Mouse (Mus musculus): ENCODE results near the gene Tex2. TPM values are rescaled to one million over a fixed set of nuclear protein-coding genes. Genes with fewer than 3 reads are reported as not detected.

Tex2 gene
- polyA plus RNA-seq, 1 experiment from 2014 or later = 9.3 TPM

DNA sequence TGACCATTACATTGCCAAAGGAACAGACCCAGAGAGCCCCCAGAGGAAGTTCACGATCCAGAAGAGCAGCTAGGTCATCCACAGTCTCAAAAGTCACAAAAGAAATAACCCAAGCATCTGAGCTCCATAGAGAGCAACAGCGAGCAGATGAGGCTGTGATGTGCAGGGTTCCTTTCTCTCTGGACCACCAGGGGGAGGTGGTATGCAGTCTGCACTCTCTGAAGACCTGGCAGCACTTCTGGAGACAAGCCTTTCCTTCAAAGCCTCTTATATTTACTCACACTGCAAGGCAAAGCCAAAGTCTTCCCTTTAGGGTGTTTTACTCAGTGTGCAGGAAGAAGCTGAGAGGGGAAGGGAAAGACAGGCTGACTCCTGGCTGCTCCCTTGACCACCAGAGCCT is 100.1 kb downstream of the Tex2 start:
- no peaks in the 10 kb centered on the region for H3K27me3 ChIP-seq
- H3K36me3 ChIP-seq = peaks cover 35% of the 10 kb centered on the region
- H3K27ac ChIP-seq = no peak overlapping the region
- H3K4me3 ChIP-seq (replicated peaks) = no peak overlapping the region
- H3K9ac ChIP-seq = no peak overlapping the region
- H3K4me2 ChIP-seq = no peak overlapping the region
- 41% methylated on average over 2 of the region's 2 CpGs for WGBS
- H3K4me1 ChIP-seq = peaks cover 19% of the 10 kb centered on the region
- no peaks in the 10 kb centered on the region for H3K9me3 ChIP-seq (replicated peaks)
- no peak for ATAC-seq (replicated peaks; ENCODE audit: low FRiP score)

GRCm38 (mm10) chr11:106512006-106512390 is 101.2 kb downstream of the Tex2 start:
- Histone ChIP-seq H3K4me1 (peaks cover 18% of the 10 kb centered on the region), H3K27me3 (no peaks in the 10 kb centered on the region), H3K9ac (no peak overlapping the region), H3K27ac (no peak overlapping the region), H3K4me2 (no peak overlapping the region), H3K36me3 (peaks cover 35% of the 10 kb centered on the region), H3K9me3 (replicated peaks) (no peaks in the 10 kb centered on the region), H3K4me3 (replicated peaks) (no peak overlapping the region)
- 87% methylated on average over 7 of the region's 7 CpGs for WGBS
- ATAC-seq (replicated peaks; ENCODE audit: low FRiP score) = no peak

DNA sequence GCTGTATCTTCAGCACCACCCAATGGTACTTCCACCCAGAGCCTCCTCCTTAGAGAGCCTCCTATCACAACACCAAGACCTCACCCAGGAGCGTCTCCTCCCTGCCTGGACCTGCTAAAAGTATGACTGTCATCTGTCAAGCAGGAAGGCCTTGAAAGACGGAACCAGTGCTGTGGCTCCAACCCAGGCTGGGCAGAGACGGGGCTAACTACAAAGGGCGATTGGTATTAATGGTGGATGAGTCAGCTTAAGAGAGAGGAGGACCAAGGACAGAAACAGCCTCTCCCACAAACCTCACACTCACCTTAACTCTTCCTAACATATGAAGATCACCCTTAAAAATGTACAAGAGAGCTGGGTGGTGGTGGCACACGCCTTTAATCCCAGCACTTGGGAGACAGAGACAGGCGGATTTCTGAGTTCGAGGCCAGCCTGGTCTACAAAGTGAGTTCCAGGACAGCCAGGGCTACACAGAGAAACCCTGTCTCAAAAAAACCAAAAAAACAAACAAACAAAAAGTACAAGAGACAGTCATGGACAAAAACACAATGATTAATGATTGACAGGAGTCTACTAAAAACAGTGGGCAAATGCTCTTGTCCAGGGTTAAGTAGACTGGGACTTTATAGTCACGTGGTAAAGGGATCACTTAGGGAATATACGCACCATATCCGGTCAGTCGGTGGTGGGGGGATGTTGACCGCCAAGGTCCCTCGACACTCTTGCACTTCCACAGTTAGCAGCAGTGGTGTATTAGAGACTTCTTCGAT is 101.8 kb downstream of the Tex2 start:
- H3K9ac ChIP-seq = no peak overlapping the region
- peaks cover 18% of the 10 kb centered on the region for H3K4me1 ChIP-seq
- H3K9me3 ChIP-seq (replicated peaks) = no peaks in the 10 kb centered on the region
- H3K27ac ChIP-seq = no peak overlapping the region
- no peaks in the 10 kb centered on the region for H3K27me3 ChIP-seq
- WGBS = 87% methylated on average over 14 of the region's 14 CpGs
- no peak for ATAC-seq (replicated peaks; ENCODE audit: low FRiP score)
- no peak overlapping the region for H3K4me3 ChIP-seq (replicated peaks)
- peaks cover 40% of the 10 kb centered on the region for H3K36me3 ChIP-seq
- no peak overlapping the region for H3K4me2 ChIP-seq

DNA sequence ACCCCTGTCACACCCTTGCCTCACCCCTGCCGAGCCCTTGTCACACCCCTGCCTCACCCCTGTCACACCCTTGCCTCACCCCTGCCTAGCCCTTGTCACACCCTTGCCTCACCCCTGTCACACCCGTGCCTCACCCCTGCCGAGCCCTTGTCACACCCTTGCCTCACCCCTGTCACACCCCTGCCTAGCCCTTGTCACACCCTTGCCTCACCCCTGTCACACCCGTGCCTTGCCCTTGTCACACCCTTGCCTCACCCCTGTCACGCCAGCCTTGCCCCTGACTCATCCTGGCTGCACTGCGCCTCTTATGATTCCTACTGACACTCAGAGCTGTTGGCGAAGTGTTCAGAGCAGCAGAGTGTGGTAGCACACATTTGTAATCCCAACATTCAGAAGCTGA is 105.6 kb downstream of the Tex2 start:
- no peak overlapping the region for H3K27ac ChIP-seq
- H3K9ac ChIP-seq = no peak overlapping the region
- H3K4me2 ChIP-seq = no peak overlapping the region
- H3K9me3 ChIP-seq (replicated peaks) = no peaks in the 10 kb centered on the region
- 0 out of 2 replicates have a peak, but pooled peaks cover 2% of the 10 kb centered on the region for H3K4me1 ChIP-seq
- ATAC-seq (replicated peaks; ENCODE audit: low FRiP score) = no peak
- WGBS = 86% methylated on average over 7 of the region's 7 CpGs
- H3K4me3 ChIP-seq (replicated peaks) = no peak overlapping the region
- no peaks in the 10 kb centered on the region for H3K27me3 ChIP-seq
- peaks cover 43% of the 10 kb centered on the region for H3K36me3 ChIP-seq

GRCm38 (mm10) chr11:106506211-106506610 is 107.0 kb downstream of the Tex2 start:
- no peak overlapping the region for H3K9ac ChIP-seq
- H3K27ac ChIP-seq = no peak overlapping the region
- no peak overlapping the region for H3K4me3 ChIP-seq (replicated peaks)
- WGBS = 86% methylated on average over 6 of the region's 6 CpGs
- H3K27me3 ChIP-seq = no peaks in the 10 kb centered on the region
- no peak overlapping the region for H3K4me2 ChIP-seq
- ATAC-seq (replicated peaks; ENCODE audit: low FRiP score) = no peak
- peaks cover 12% of the 10 kb centered on the region; the same call in 1 of the 2 replicates for H3K4me1 ChIP-seq
- no peaks in the 10 kb centered on the region for H3K9me3 ChIP-seq (replicated peaks)
- peaks cover 32% of the 10 kb centered on the region for H3K36me3 ChIP-seq

DNA sequence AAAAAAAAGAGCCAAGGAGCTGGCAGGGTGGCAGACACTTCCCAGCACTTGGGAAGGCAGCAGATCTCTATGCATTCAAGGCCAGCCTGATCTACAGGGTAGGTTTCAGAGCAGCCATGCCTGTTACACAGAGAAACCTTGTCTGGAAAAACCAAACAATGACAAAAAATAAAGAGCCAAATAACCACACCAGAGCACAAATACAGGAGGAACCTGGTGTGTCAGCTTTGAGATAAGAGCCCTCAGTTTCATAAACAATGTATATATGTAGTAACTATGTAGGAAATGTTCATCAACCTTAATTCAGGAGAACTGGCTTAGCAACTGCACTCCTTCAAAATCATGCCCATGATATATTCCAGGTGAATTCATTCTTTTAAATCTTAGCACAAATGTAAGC is 109.1 kb downstream of the Tex2 start:
- no peak for ATAC-seq (replicated peaks; ENCODE audit: low FRiP score)
- Histone ChIP-seq H3K9ac (no peak overlapping the region), H3K4me1 (peaks cover 13% of the 10 kb centered on the region; the same call in 1 of the 2 replicates), H3K9me3 (replicated peaks) (no peaks in the 10 kb centered on the region), H3K4me2 (no peak overlapping the region), H3K36me3 (peaks cover 17% of the 10 kb centered on the region), H3K4me3 (replicated peaks) (no peak overlapping the region), H3K27me3 (no peaks in the 10 kb centered on the region), H3K27ac (0 out of 2 replicates have a peak overlapping the region, but pooled peaks have one; percentile 76)

- ATAC-seq (replicated peaks; ENCODE audit: low FRiP score) = no peak
- no peak overlapping the region for H3K9ac ChIP-seq
- WGBS = 64% methylated on average over 4 of the region's 4 CpGs
These were observed 109.9 kb downstream of the Tex2 start for GRCm38 (mm10) chr11:106503425-106503717.

DNA sequence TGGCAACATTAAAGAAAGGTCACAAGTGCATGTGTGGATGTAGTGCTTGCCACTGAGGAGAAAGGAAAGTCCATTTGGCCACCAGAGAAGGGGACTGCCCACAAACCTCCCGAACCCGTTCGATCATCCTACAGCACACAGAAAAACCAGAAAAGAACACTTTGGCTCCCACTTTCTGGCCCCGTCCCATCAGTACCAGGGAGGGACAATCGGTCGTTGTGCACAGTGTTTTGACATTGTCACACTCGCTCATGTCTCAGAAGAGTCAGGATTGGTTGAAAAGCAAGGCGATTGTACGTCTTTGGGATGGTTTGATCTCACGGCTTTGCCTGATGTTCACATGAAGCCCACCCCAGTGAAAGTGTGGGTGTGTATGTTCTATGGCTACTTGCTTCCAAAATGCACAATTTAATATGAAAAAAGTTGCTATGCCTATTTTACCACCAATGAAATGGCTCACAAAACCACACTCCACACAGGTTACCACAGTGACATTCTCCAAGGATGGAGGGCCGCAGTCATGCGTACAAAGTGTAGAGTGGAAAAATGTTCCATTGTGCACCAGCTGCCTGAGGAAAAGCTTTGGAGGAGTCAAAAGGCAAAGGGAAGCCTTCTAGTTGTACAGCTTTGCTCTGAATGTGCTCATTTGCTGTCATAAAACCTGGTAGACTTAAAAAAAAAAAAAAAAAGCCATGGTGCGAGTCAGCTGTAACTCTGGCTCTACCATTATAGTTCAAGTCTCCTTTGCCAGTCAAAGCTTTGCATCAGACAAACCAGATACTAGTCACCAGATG is 110.4 kb downstream of the Tex2 start:
- Histone ChIP-seq H3K9ac (no peak overlapping the region), H3K27ac (peak overlapping the region; percentile 76), H3K9me3 (replicated peaks) (no peaks in the 10 kb centered on the region), H3K36me3 (peaks cover 11% of the 10 kb centered on the region; the same call in 1 of the 2 replicates), H3K27me3 (no peaks in the 10 kb centered on the region), H3K4me2 (no peak overlapping the region), H3K4me3 (replicated peaks) (no peak overlapping the region), H3K4me1 (peaks cover 15% of the 10 kb centered on the region)
- 48% methylated on average over 13 of the region's 13 CpGs for WGBS
- no peak for ATAC-seq (replicated peaks; ENCODE audit: low FRiP score)

More at GRCm38 (mm10) chr11:106503425-106503717, 109.9 kb downstream of the Tex2 start:
- no peaks in the 10 kb centered on the region for H3K9me3 ChIP-seq (replicated peaks)
- H3K4me1 ChIP-seq = peaks cover 15% of the 10 kb centered on the region
- peak overlapping the region; percentile 76; the same call in 1 of the 2 replicates for H3K27ac ChIP-seq
- H3K4me2 ChIP-seq = no peak overlapping the region
- no peaks in the 10 kb centered on the region for H3K27me3 ChIP-seq
- H3K36me3 ChIP-seq = peaks cover 11% of the 10 kb centered on the region; the same call in 1 of the 2 replicates
- no peak overlapping the region for H3K4me3 ChIP-seq (replicated peaks)

DNA sequence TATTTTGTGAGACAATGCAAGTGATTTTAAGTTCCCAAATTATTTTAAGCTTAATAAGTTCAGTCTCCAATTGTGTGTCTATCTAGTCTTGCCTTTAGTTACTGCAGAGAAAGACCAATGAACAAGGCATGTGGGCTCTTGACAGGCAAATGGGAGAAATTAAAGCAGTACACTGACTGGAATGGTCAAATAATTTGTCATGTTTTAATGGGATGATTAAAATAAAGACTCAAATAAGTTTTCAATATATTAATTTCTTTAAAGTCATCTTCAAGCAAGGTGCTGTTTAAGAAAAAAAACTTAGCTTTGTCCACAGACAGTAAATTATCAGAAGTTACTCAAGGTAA is 111.1 kb downstream of the Tex2 start:
- Histone ChIP-seq H3K4me3 (replicated peaks) (peak overlapping the region; percentile 86), H3K4me2 (peak overlapping the region; percentile 66), H3K9me3 (replicated peaks) (no peaks in the 10 kb centered on the region), H3K27me3 (no peaks in the 10 kb centered on the region), H3K9ac (peak overlapping the region; percentile 90; the same call in 1 of the 2 replicates), H3K36me3 (peaks cover 11% of the 10 kb centered on the region; the same call in 1 of the 2 replicates), H3K4me1 (peaks cover 15% of the 10 kb centered on the region), H3K27ac (peak overlapping the region; percentile 98)
- ATAC-seq (replicated peaks; ENCODE audit: low FRiP score) = no peak

DNA sequence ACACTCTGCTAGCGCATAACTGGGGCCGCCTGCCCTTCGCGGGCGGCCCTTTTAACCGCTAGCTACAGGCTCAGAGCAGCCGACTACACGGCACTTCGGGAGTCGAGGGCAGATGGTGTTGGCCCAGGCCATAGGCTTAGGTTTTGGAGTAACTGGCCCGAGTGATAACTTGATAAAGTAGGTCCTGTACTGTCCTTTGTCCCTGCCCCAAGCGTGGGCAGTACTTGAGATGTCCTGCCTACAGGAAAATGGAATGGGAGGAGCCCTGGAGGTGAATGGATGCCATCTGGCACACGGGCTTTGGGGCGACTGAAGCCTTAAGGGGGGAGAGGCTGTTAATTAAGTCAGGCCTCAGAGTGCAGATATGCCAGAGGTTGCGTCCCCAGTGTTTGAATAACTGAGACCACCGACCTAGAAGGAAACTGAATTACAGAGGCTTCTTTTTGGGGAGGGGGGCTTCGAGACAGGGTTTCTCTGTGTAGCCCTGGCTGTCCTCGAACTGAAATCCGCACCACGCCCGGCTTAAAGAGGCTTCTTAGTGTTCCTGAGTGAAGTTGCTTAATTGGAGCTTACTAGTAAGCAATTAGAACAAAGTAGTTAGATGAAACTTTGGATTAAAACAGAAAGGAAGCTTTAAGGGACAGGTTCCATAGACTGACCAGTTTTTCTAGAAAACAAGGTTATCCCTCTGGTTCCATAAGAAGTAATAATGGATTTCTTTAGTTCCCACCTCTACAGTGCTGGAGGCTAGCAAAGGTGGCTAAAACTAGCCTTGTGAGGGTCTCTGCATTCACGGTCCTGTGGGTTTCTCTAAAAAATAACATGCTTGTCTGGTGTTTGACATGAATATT is 111.7 kb downstream of the Tex2 start:
- Histone ChIP-seq H3K4me2 (peak overlapping the region; percentile 66), H3K36me3 (peaks cover 7% of the 10 kb centered on the region; the same call in 1 of the 2 replicates), H3K4me1 (peaks cover 15% of the 10 kb centered on the region), H3K4me3 (replicated peaks) (peak overlapping the region; percentile 86), H3K9me3 (replicated peaks) (no peaks in the 10 kb centered on the region), H3K9ac (peak overlapping the region; percentile 90), H3K27me3 (no peaks in the 10 kb centered on the region), H3K27ac (peak overlapping the region; percentile 98)
- peak; percentile 72 for ATAC-seq (replicated peaks; ENCODE audit: low FRiP score)
- 2% methylated on average over 22 of the region's 22 CpGs for WGBS

DNA sequence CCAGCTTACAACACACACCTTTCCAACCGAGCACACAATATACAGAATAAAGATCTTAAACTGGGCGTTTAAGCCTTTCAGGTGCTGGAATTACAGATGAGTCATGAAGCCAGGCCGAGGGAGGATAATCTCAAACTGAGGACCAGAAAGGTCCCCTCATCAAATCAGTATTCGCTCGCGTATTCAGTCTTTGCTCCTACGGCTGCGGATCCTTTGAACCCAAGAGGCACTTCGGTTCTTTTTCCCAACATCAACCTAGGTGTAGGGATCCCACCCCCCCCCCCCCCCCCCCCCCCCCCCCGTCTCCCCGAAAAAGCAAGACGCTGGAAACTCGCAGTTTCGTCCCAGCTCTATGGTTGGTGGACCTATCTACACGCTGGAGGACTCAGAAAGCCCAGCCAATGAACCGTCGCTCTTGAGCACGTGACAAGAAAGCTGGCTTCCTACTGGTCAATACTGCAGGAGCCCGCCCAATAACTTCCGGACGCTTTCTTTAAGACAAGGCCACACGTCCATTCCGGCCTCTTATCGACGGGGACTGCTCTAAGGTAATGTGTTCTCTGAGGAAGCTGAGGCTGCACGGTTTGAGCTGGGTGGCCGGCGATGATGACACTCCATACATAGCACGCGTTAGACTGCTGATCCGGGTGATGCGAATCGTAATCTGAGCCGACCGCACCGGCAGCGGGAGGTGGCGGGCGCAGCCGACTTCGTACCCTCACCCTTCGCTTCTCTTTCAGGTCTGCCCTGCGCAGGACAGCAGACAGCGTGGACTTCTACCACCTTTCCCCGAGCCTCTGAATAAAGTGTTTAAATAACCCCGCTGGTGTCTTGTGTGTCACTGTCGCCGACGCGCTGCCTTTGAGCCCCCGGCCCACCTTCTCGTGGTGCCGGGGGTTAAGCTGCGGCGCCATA is 112.6 kb downstream of the Tex2 start:
- H3K4me3 ChIP-seq (replicated peaks) = peak overlapping the region; percentile 86
- H3K4me2 ChIP-seq = peak overlapping the region; percentile 66
- H3K27ac ChIP-seq = peak overlapping the region; percentile 98
- H3K4me1 ChIP-seq = peaks cover 15% of the 10 kb centered on the region
- no peaks in the 10 kb centered on the region for H3K36me3 ChIP-seq
- WGBS = under 1% methylated on average over 55 of the region's 55 CpGs
- ATAC-seq (replicated peaks; ENCODE audit: low FRiP score) = peak; percentile 98
- no peaks in the 10 kb centered on the region for H3K9me3 ChIP-seq (replicated peaks)
- H3K9ac ChIP-seq = peak overlapping the region; percentile 90
- no peaks in the 10 kb centered on the region for H3K27me3 ChIP-seq
